Mouse (Mus musculus) ES-E14 (cell line): ENCODE measurements around the gene Snrpc.

Experiments
- CHD2 ChIP-seq: IDR thresholded peaks from 2 replicates; pipeline ENCODE4 v1.6.1; 2014; ENCODE audit warnings: mild to moderate bottlenecking, low read depth, low read length, inconsistent platforms
- ZC3H11A ChIP-seq: IDR thresholded peaks from 2 replicates; pipeline ENCODE4 v1.6.1; 2012; ENCODE audit warnings: low read depth, mild to moderate bottlenecking, inconsistent platforms, low read length, borderline replicate concordance
- ZNF384 ChIP-seq: IDR thresholded peaks from 2 replicates; pipeline ENCODE4 v1.6.1; 2012; ENCODE audit warnings: low read depth, low read length, inconsistent platforms

DNA sequence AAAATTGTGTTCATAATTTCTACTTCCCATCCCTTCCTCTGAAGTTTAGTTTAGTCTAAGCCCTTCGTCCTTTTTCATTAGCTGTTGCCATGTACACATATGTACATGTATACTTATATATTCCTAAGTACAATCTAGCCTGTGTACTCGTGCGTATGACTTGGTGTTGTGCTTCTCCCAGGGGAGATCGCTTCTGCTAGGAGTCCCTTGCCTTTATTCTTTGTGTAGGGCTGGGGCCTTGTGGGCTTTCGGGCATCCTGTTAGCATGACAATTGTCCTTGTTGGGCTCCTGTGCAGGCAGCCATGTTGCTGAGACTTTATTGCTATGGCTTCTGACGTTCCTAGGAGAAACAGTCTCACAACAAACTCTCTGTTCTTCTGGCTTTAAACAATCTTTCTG, 10.4 kb upstream of the Snrpc start:
- TF ChIP-seq ZNF384 (no peak), CHD2 (no peak), ZC3H11A (no peak)
